Mouse (Mus musculus): Measurements from ENCODE around the gene Ripor3. TPM values are rescaled to one million over a fixed set of nuclear protein-coding genes. Genes with fewer than 3 reads are reported as not detected.

The Ripor3 gene
- total RNA-seq, 1 experiment from 2014 or later = 2.6 TPM

DNA sequence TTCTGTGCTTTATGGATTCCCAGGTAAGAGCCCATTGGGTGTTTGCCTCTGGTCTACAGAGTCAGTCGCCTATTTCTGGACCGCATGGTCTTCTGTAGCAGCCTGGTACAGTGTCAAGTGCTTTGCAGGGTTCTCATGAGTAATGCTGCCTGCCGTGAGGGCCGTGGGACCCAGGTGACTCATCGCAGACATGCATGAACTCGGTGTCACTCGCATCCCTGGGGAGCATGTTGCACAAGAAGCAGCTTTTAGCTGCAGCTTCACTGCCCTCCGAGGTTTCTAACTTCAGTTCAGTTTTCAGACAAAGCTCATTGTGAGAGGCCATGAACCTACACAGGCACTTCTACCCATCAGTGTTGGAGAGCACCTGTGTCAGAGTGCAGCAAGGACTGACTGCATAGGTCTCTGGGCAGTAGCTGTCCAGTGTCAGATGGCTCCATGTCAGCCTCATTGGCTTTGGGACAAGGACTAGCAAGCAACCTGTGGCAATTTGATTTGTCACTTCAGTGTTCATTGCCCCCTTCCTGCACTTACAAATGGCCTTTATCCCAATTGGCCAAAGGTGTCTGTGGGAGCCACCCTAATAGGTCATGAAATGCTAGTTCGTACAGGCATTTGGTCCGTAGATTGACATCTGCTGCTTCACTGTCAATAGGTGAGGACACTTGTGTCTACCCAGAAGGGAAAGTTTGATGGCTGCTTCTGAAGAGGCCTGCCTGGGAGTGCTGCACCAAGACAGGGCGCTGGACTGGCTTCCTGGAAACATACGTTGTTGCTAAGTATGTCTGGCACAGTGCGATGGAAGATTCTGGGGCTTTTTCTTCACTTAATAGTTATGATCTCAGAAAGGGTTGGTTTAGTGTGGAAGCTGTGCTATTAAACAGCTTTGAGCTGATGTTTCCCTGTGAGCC is 58.9 kb downstream of the Ripor3 start:
- DNase-seq = peak; percentile 79

DNA sequence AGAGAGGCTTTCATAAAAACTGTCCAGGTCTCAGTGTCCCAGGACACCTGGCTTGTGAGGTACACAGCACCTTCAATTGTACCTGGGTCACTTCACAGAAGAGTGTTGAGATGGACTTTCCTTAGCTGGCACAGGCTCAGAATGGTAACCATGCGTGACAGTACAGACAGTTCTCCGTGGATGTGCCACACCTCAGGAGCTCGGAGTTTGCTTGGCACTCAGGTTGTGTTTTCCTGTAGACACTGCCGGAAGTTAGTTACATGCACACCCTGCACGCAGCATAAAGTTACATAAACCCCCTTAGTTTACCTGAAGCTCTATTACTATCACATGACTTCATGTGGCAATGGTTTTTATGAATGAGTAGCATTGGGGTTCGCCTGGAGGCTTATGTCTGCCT is 59.7 kb downstream of the Ripor3 start:
- DNase-seq = no peak

DNA sequence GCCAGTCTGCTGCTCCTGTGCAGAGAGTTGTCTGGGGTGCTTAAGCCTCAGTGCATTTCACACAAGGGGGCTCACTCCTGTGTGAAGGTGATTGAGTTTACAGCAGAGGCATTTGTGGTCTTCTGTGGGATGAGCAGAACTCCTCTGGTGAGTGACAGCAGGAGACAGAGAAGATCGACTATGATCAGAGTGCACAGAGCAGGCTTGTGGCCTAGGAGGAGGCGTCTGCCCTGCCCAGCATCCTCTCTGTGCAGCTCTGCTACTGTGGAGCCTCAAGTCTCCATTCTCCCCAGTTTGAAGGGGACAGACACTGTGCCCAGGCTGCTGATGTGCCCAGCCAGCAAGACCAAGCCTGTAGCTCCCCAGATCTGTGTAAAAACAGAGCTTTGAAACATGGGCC is 60.6 kb downstream of the Ripor3 start:
- no peak for DNase-seq

DNA sequence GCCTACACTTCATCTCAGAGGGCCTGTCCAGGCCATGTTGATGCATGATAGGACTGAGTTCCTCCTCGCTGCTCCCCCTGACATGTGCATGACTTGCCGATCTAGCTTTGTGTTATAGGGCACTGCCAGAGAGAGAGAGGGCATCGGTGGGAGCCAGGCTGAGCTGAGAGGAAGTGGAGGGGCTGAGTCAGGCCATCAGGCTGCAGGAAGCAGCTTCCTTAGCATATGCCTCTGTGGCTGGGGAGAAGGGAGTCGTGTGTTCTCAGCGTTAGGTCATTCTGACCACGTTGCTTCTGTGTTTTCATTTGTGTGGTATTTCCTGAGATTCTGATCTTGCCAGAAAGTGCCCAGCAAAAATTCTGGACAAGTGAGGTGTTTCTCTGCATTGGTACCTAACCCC is 61.2 kb downstream of the Ripor3 start:
- no peak for DNase-seq

DNA sequence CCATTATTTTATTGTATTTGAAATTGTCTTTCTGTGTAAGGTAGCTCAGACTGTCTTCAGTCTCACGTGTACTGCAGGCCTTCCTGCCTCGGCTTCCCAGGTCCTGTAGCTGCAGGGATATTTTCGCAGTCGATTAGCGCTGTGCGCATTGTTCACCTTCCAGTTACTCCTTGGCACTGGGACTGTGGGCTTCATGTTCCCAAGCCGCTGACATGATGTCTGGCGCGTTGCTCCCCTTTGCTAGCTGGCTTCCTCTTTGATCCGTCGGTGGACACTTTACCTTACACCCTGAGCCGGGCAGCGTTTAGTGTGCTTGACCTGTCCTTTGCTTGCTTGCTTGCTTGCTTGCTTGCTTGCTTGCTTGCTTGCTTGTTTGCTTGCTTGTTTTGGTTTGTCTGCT is 61.9 kb downstream of the Ripor3 start:
- DNase-seq = no peak

DNA sequence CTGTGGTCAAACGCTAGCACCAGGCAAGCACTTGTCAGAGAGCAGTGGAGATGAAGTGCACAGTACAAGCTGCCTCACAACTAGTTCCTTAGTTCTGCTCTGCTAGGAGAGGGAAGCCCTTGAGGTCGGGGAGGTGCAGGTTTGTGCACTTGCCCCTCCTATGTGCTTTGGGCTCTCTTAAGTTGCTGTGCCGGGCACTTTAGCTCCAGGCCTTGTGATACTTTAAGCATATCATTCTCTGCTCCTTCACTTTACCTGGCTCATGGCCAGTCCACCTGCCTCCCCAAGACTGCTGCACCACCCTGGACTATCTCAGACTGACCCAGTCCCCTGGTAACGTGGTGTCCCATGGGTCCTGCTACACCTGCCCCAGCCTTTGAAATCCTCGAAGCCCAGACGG is 62.4 kb downstream of the Ripor3 start:
- no peak for DNase-seq

DNA sequence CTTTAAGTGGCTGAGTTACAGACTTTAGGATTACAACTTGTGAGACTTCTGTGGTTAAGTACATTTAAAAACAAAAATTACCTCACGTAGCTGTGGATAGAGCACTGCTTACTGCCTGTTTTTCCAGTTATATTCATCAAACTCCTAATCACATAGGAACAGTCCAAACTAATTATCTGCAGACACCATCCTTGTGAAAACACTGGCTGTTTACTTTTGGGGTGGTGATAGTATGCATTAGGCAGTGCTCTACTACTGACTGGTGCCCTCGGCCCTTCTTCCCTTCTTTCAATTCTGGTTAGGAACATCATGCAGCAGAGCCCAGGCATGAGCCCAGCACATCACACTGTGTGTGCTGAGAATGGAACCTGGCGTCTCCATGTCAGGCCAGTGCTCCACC is 63.2 kb downstream of the Ripor3 start:
- no peak for DNase-seq

DNA sequence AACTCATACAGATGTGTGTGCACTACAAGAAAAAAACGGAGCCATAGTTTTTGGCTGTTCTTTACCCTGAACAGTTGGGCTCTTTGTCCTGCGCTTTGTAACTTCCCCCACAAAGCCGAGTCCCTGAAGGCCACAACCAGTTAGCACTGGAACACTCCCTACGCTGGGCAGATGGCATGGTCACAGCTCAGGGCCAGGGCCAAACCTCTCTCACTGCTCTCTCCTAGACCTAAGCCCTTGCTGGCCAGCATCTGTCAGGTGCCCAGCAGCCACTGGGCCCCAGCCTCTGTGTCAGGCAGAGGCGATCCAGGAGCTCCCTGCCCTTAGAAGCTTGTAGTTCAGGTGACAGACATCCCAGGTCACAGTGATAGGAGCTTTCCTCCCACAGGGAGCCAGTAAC is 65.0 kb downstream of the Ripor3 start:
- peak; percentile 66 for DNase-seq

DNA sequence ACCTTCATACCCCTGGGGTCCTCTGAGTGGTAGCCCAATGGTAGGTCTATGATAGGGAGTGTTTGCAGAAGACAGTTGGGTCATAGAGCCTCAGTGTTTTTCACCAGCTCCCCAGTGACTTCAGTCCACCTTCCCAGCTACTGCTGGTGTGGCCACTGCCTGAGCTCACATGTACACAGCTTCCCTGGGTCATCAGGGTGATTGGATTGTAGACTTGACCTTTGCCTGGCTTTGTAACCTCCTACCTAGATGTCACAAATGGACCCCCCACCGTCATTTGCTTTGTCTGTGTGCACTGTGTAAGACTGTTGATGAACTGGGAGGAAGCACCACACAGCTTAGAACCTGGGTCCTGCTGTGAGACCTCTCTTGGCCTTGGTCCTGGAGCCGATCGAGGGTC is 66.2 kb downstream of the Ripor3 start:
- DNase-seq = no peak

DNA sequence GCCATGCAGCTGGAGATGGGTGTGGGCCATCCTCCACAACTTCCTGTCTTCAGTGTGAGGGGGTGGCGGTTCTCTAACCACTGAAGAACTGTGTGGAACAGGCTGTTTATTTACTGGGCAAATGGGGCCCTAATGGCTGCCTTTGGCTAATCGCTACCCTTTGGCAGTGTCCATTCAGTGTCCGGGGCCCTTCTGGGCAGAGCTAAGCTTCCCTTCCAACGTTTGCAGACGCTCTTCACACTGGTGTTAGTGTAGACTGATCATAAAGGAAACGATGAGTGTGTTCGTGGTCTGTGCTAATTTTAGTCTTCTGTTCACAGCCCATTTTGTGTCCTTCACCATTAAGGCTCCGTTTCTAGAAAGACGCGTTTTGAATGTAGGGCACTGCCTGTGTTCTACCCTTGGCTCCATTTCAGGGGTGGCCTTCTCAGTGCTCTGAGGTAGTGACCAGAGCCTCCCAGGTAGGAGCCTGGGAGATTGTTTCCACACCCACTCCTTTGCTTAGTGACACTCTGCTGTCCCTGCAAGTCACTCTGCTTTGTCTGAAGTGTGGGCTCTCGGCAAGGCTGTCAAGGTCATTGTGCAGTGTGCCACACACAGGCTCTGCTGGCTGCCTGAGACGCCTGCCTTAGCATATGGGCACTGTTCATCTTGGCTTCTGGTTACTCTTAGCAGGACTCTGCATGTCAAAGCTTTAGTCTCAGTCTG is 67.3 kb downstream of the Ripor3 start:
- peak; percentile 53 for DNase-seq

DNA sequence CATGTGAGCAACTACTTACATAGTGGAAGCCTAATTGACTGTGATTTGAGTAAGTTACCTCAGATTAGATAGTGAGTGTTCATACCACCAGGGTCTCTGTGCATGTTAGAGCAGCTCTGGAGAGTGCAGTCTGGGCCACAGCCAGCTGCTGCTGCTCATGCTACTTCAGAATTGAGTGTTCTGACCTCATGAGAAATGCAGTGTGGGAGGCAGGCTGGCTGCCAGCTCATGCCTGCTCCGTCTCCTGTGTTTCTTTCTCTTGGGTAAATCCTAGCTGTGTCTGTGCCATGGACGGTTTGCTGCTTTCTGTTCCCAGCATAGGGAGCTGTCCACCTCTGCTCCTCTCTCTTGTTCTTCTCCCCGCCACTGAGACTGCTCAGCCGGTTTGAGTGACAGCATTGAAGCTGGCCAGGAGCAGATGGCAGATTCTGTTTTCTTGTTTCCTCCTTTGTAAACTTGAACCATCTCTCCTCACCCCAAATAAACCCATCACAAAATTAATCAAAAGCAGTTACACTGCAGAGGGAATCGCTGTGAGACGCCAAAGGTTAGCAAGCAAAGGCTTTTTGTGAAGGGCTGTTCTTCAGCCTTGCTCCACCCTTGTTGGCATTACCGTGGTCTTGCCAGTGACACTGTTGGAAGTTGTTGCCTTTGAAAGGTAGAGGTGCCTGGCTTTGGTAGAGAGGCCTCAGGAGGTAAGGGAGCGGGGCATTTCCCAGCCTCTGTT is 68.1 kb downstream of the Ripor3 start:
- peak; percentile 81 for DNase-seq

DNA sequence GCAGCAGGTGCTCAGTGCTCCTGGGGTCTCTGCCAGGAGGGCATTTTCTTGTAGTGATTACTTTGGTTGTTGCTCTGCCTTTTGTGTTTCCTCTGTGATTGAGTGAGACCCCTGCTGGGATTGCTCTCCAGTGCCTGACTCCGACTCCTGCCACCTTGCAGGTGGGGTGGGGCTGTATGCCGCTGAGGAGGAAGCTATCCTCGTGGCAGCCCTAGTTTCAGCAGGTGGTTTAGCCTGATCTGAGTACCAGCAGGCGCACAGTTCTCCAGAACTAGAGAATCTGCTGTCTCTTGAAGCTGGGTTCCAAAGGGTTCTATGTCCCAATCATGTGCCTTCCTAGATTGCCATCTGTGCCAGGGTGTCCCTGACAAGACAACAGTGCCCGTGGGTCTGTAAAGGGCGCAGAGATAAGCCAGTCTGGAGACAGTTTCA is 68.7 kb downstream of the Ripor3 start:
- DNase-seq = peak; percentile 57

DNA sequence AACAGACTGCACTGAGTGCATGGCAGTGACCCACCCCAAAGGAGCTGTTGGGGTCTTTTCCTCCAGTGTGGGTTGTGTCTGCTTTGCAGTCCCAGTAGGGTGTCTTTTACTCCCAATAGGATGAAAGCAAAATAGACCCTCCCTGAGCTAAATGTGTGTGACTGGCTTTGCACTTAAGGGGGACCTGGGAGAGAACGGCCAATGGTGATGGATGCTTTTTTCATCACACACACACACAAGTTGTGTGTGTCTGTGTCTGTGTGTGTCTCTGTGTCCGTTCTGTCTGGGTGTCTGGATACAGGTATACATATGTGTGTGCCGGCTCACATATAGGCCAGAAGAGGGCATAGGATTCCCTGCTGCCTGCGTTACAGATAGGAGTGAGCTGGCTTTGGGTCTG is 69.1 kb downstream of the Ripor3 start:
- DNase-seq = no peak

DNA sequence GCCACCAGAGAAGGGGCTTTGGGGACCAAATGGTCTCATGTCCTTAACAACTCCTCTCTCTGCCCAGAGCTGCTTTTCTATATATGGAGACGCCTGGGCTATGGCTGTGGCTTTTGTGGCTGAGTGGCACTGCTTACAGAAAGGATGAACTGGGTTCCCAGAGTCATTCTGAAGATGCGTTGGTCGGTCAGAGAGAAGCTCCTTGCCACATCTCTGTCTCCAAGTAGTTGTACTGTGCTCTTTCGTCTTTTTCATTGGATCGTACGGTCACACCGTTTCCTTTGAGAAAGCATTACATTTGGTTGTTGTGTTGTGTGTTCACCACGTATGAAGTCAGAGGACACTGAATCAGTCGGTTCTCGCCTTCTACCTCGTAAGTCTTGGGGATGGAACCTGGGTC is 69.8 kb downstream of the Ripor3 start:
- no peak for DNase-seq

DNA sequence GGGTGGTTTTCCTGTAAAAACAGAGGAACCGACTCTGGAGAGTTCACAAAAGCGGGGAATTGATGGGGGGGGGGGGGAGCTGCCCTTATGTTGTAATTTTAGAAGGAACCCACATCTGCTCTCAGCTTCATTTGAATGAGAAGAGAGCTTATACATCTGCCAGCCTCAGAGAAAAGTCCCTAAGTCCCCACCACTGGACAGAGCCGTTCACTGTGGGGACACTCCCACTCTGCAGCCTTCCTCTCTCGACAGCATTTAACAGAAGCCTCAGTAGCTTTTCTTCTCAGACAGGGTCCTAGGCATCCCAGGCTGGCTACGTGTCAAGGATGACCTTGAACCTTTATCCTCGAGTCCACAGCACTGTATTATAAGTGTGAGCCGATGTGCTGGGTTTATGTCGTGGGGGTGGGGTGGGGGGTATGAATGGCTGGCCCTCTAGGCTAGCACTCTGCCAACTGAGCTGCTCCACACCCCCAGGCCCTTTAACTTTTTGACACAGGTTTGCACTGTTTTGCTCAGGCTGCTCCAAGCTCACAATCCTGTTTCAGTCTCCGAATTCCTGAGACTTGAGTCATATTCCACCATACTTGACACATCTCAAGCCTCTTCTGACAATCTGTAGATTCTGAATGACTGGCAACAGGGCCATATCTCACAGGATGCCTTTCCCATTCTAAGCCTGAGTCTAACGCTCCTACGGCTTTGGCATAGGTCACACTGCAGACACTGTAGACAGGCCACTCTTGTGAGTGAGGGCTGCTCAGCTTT is 70.6 kb downstream of the Ripor3 start:
- no peak for DNase-seq

DNA sequence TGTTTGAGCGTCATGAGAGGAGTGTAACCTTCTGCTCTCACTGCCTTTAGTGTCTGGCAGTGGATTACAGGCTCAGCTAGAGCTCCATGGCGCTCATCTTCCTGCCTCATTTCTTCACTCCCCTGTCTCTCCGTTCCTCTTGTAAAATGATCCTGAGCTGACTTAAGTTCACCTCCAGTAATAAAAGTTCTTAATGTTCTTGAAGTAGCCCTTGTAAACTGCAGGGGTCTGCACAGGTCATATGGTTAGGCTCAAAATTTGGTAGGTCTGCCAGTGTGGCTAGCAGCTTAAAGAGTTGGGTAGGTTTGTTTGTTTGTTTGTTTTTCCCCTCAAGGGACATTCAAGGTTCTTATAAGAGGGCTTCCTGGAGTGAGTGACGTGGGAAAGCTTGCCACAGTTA is 71.2 kb downstream of the Ripor3 start:
- DNase-seq = no peak

DNA sequence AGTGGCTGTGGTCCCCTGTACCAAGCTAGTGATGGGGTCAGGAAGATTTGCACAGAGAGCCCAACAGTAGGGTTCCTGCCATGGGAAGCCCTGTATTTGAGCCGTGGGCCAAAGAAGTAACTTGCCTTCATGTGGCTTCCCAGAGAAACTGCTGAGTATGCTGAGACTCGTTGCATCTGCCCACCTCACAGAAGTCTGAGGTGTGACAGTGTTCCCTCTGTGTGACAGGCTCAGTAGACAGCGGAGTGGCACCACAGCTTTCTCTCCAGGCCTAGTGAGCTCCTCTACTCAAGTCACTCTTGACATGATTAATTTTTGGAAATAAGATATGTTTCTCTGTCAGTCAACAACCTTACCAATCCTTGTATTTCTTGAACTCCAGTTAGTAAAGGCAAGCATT is 71.6 kb downstream of the Ripor3 start:
- no peak for DNase-seq

DNA sequence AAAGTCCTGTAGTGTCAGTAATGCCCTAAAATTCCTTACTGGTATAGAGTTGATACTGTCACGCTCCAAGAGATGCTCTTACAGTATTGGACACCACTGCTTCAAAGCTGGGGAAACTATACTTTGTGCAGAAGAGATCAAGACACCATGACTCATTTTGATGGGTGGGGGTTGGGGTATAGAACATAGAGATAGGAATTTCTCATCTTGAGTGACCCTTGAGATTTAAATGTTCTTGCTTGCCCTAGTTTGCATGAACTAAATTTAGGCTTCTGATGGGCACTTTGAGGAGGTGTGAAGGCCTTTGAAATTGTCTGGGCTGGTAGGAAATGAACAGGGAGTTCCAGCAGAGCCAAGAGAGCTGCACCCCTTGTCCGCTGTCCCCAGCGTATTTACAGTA is 74.5 kb downstream of the Ripor3 start:
- DNase-seq = no peak

DNA sequence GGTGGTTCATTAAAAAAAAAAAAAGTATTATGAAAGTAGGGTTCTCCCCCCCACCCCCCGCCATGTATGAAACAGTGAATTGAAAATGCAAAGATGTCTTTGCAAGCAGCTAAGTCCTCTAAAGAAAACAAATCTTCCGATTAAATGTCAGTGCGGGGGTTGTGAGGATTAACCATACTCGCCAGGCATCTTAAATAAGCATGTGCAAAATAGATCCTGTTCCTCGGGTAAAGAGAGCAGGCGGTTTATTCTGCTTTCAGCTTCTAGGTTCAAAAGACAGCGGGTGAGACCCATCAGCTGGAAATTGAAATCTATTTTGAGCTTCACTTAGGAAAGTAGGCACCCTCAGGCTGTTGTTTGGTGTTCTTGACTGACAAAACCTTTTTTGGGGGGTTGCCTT is 77.0 kb downstream of the Ripor3 start:
- no peak for DNase-seq

DNA sequence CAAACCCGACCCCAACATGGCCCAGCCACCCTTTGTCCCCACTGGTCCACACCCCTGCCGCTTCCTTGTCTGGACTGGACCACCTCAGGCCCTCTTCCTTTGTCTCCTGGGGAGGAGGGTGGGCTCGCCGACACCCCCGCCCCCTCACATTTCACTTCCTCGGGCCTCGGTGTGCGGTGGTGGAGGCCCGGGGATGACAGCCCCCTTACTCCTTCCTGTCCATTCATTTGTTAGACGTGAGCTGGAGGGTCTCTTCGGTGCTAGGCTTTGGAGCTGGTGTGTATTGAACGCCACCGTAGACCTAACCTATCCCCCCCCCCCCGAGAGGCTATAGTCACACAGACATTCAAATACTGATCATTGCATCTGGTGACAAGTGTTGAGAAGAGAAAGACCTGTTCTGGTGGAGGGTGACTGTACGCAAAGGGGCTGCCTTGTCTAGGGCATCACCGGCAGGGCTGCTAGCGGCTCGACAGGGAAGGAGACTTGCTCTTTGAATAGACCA is 77.6 kb downstream of the Ripor3 start:
- DNase-seq = peak; percentile 44

DNA sequence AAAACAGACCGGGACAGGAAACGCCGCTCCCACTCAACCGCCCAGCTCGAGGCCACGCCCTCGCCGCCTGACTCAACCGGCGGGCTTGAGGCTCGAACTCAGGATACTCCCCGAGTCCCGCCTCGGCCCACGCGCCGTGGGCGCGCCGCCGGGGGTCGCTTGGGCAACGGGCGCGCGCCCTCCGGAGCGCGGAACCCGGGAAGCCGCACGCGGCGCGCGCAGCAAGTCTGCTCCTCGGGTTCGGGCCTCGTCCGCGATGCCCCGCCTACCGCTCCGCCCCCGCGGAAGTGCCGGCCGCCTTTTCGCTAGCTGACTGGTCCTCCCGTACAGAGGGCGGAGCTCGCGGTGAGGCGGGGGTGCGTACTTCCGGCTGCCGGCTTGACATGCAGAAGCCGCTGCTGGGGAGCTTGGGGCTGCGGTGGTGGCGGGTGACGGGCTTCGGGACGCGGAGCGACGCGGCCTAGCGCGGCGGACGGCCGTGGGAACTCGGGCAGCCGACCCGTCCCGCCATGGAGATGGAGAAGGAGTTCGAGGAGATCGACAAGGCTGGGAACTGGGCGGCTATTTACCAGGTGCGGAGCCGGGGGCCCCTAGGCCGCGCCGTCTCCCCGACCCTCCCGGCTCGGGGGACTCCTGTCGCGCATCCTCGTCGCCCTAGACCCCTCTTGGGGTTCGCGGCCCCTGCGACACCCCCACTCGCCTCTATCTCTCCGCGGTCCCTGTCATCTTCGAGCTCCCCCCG is 78.3 kb downstream of the Ripor3 start, which contains the start of gene Ptpn1:
Gene Ptpn1, plus strand, starts transcription at position 73 of the 742 bp plus-strand sequence.
- DNase-seq = peak; percentile 99

Data from adrenal gland, postnatal 14 days (tissue).